Comparison of ENCODE assay signal across 21 mouse cellular contexts in genomic region chr9:42278046-42278445, GRCm38 (mm10). TPM values are rescaled to one million over a fixed set of nuclear protein-coding genes. Genes with fewer than 3 reads are reported as not detected.
DNase-seq lines count a peak whose midpoint lies in the region; ATAC-seq and TF ChIP-seq lines count a peak whose summit lies in the region.
"Had no signal": no experiment of that assay in that cellular context is flagged by ENCODE, and none has a peak within 500 bp of the region (broad histone marks: within the 10 kb centered on the region; RNA-seq: fewer than 3 reads in every experiment).

No protein-coding gene starts in this region.

- H3K36me3 ChIP-seq in heart, embryonic 10.5 days, result no peaks in the 10 kb centered on the region
- peaks cover 5% of the 10 kb centered on the region for H3K36me3 ChIP-seq in liver, adult 2 months (ENCODE audit: control insufficient read depth, insufficient read depth, low read length)
- H3K36me3 ChIP-seq in liver, postnatal 0 days (replicated peaks; ENCODE audit: insufficient read depth, low read length), result no peaks in the 10 kb centered on the region
- H3K36me3 ChIP-seq: G1E had no signal

- no peak for TF ChIP-seq EP300 in liver, postnatal 0 days (IDR thresholded peaks at IDR 0.05; ENCODE audit: low read depth)

- peak; percentile 60 for DNase-seq in heart, adult 11 months
- DNase-seq in heart, postnatal 25 days (ENCODE audit: low spot score), result no peak
- DNase-seq in heart, embryonic 10.5 days (ENCODE audit: low spot score), result peak; percentile 63
- DNase-seq in heart, adult 18-20 months, result no peak
- no peak for DNase-seq in liver, adult 2 months (ENCODE audit: extremely low read depth, low read depth, low spot score)
- no peak for DNase-seq in liver, postnatal 0 days
- DNase-seq: adrenal gland, adult 2 months; adrenal gland, adult 8-10 months; adrenal gland, postnatal 10 days; adrenal gland, postnatal 14 days; adrenal gland, postnatal 25 days; adrenal gland, postnatal 36 days; B cell, adult 2 months; cerebellum, adult 11 months; cerebellum, adult 11-12 months; cerebellum, adult 18-20 months had no signal

- H3K79me2 ChIP-seq in liver, adult 2 months (ENCODE audit: control insufficient read depth, insufficient read depth, low read length), result 0 out of 2 replicates have a peak, but pooled peaks cover 4% of the 10 kb centered on the region

- no peak for TF ChIP-seq POLR2A in liver, adult 2 months (IDR thresholded peaks at IDR 0.05; ENCODE audit: extremely low read depth, insufficient read depth, low read length)

- no peaks in the 10 kb centered on the region for H3K9me3 ChIP-seq in heart, embryonic 10.5 days
- peaks cover 4% of the 10 kb centered on the region; the same call in 1 of the 2 replicates for H3K9me3 ChIP-seq in liver, postnatal 0 days (ENCODE audit: low read length)
- H3K9me3 ChIP-seq: G1E had no signal

- ATAC-seq in liver, postnatal 0 days, result no peak
- ATAC-seq: activated CD4-positive, CD25-positive, alpha-beta regulatory T cell, adult 4 months; CD4-positive, CD25-positive, alpha-beta regulatory T cell, adult 4 months; Patski had no signal

- H3K27me3 ChIP-seq in heart, embryonic 10.5 days (ENCODE audit: insufficient read depth, poor library complexity, severe bottlenecking), result no peaks in the 10 kb centered on the region
- no peaks in the 10 kb centered on the region for H3K27me3 ChIP-seq in liver, adult 2 months (ENCODE audit: control insufficient read depth, insufficient read depth, low read length)
- H3K27me3 ChIP-seq in liver, postnatal 0 days (ENCODE audit: insufficient read depth, low read length), result no peaks in the 10 kb centered on the region
- H3K27me3 ChIP-seq: CH12.LX had no signal

- TF ChIP-seq CTCF in liver, adult 2 months (IDR thresholded peaks at IDR 0.05; ENCODE audit: low read depth, low read length), result no peak
- no peak for TF ChIP-seq CTCF in liver, postnatal 0 days (IDR thresholded peaks at IDR 0.05; ENCODE audit: low read depth)

- H3K9ac ChIP-seq in liver, adult 2 months (ENCODE audit: low read depth, low read length), result no peak overlapping the region
- H3K9ac ChIP-seq in liver, postnatal 0 days (replicated peaks), result no peak overlapping the region

- no peak overlapping the region for H3K27ac ChIP-seq in heart, embryonic 10.5 days
- peak overlapping the region; percentile 28; the same call in 1 of the 2 replicates for H3K27ac ChIP-seq in liver, adult 2 months (replicated peaks; ENCODE audit: insufficient read depth, low read depth, low read length)
- no peak overlapping the region for H3K27ac ChIP-seq in liver, postnatal 0 days (ENCODE audit: low read depth)

- no peak overlapping the region for H3K4me3 ChIP-seq in heart, embryonic 10.5 days
- no peak overlapping the region for H3K4me3 ChIP-seq in liver, adult 2 months (ENCODE audit: insufficient read depth, low read depth, low read length)
- no peak overlapping the region for H3K4me3 ChIP-seq in liver, postnatal 0 days (ENCODE audit: low read depth, low read length)

- WGBS in heart, embryonic 10.5 days, result 53% methylated on average over 3 of the region's 3 CpGs
- 90% methylated on average over 3 of the region's 3 CpGs for WGBS in liver, adult 2 months
- 66% methylated on average over 3 of the region's 3 CpGs for WGBS in liver, postnatal 0 days (ENCODE audit: insufficient replicate concordance)

- H3K4me2 ChIP-seq in liver, postnatal 0 days (ENCODE audit: low read depth, low read length), result no peak overlapping the region

- no peaks in the 10 kb centered on the region for H3K4me1 ChIP-seq in heart, embryonic 10.5 days
- H3K4me1 ChIP-seq in liver, adult 2 months (ENCODE audit: control insufficient read depth, insufficient read depth, low read length), result peaks cover 13% of the 10 kb centered on the region
- H3K4me1 ChIP-seq in liver, postnatal 0 days (ENCODE audit: insufficient read depth), result peaks cover 15% of the 10 kb centered on the region

- intact Hi-C loops in heart, postnatal 25 days (cut with DNase I), result no loop called here

RNA-seq across cellular contexts. Expression of gene Sc5d, which starts 14.0 kb away (rescaled TPM):
- 10 to 100 TPM; 14.7 to 14.9 TPM for total RNA-seq in heart, postnatal 25 days (2021)
- 51.5 and 58.1 TPM in 2 replicates for polyA plus RNA-seq in heart, embryonic 10.5 days (2016; fragmentation: Nextera tagmentation; extraction: Ambion mirVana)
- total RNA-seq in heart, adult 18-20 months (2021), result 10 to 100 TPM; 14.8 to 19.5 TPM
- total RNA-seq in liver, adult 2 months (2014; rRNA removed), result 532 and 536 TPM in 2 replicates
- 652 and 777 TPM in 2 replicates for polyA plus RNA-seq in liver, adult 2 months (2012; rRNA removed)
- polyA plus RNA-seq in liver, postnatal 0 days (2015; fragmentation: Nextera tagmentation; extraction: Ambion mirVana), result 146 and 151 TPM in 2 replicates

Comparison
In these comparisons a context has a peak if more than half of its experiments do, and no peak if none do; other contexts are left out.
1. DNase-seq: peak in heart, adult 11 months (single experiment) and heart, embryonic 10.5 days (single experiment); none in heart, postnatal 25 days (single experiment), heart, adult 18-20 months (0 of 2), liver, adult 2 months (single experiment) and liver, postnatal 0 days (single experiment).
2. RNA of gene Sc5d, which starts 14.0 kb away (total RNA-seq): 532 to 536 TPM in liver, adult 2 months; 14.8 to 19.5 TPM in heart, adult 18-20 months and 14.7 to 14.9 TPM in heart, postnatal 25 days; every median in the first group is over 10 times any median in the second.